In the genomic region with DNA sequence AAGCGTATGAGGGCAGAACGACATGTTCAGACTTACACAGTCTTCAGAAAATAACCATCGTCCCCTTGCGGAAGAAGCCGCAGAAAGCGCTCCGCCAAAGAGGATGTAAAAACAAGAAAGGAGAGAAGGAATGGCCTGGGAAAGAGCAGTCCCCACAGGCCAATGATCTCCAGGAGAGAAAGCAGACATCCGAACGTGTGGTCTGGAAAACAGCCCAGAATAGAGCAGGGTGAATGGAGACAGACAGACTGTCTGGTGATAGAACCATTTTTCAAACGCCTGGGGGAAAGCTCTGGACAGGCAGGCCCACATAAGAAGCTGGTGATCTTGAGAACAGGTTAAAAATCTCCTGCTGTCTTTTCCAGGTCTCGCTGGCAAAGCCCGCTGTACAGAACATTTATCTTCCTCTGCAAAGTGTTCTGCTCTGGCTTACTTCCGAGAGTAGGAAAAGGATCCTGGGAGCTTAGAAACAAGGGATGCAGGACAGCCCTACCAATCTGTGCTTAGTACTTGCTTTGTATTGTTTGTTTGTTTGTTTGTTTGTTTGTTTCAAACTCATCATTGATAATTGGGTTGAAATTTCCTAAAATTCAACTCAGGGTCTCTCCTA, we compare ENCODE assay signal across 9 mouse cellular contexts.
DNase-seq lines count a peak whose midpoint lies in the region; ATAC-seq and TF ChIP-seq lines count a peak whose summit lies in the region.
"Had no signal": no experiment of that assay in that cellular context is flagged by ENCODE, and none has a peak within 500 bp of the region (broad histone marks: within the 10 kb centered on the region; RNA-seq: fewer than 3 reads in every experiment).

No protein-coding gene starts in this region.

- no peak overlapping the region for H3K27ac ChIP-seq in midbrain, postnatal 0 days (ENCODE audit: low read depth, low read length)
- no peak overlapping the region for H3K27ac ChIP-seq in midbrain, embryonic 10.5 days (replicated peaks)
- H3K27ac ChIP-seq in heart, embryonic 10.5 days, result 0 out of 2 replicates have a peak overlapping the region, but pooled peaks have one; percentile 36
- H3K27ac ChIP-seq in stomach, embryonic 14.5 days (ENCODE audit: low read length), result peak overlapping the region; percentile 39; the same call in 1 of the 2 replicates
- H3K27ac ChIP-seq: liver, embryonic 13.5 days had no signal

- DNase-seq in frontal cortex, postnatal 10 days (ENCODE audit: low spot score in 2 of 2), result no peak
- DNase-seq in midbrain, postnatal 0 days (ENCODE audit: low spot score), result peak; percentile 38
- no peak for DNase-seq in midbrain, embryonic 10.5 days (ENCODE audit: low spot score)
- no peak for DNase-seq in heart, embryonic 10.5 days (ENCODE audit: low spot score)
- no peak for DNase-seq in thymus, postnatal 14 days
- DNase-seq: liver, embryonic 13.5 days had no signal

- no peak overlapping the region for H3K4me3 ChIP-seq in midbrain, postnatal 0 days (ENCODE audit: low read depth, low read length)
- H3K4me3 ChIP-seq in midbrain, embryonic 10.5 days, result no peak overlapping the region
- no peak overlapping the region for H3K4me3 ChIP-seq in heart, embryonic 10.5 days
- H3K4me3 ChIP-seq in stomach, embryonic 14.5 days (ENCODE audit: low read depth, low read length), result no peak overlapping the region
- H3K4me3 ChIP-seq: liver, embryonic 13.5 days had no signal

- no peaks in the 10 kb centered on the region for H3K4me1 ChIP-seq in midbrain, postnatal 0 days (ENCODE audit: insufficient read depth, low read length)
- no peaks in the 10 kb centered on the region for H3K4me1 ChIP-seq in midbrain, embryonic 10.5 days
- no peaks in the 10 kb centered on the region; the same call in 1 of the 2 replicates for H3K4me1 ChIP-seq in heart, embryonic 10.5 days
- no peaks in the 10 kb centered on the region for H3K4me1 ChIP-seq in stomach, embryonic 14.5 days (ENCODE audit: control insufficient read depth, insufficient read depth, low read length)
- H3K4me1 ChIP-seq: liver, embryonic 13.5 days had no signal

- no peak overlapping the region for H3K4me2 ChIP-seq in midbrain, postnatal 0 days (ENCODE audit: low read depth, low read length, poor library complexity, severe bottlenecking)
- H3K4me2 ChIP-seq in stomach, embryonic 14.5 days (replicated peaks; ENCODE audit: low read depth, low read length), result no peak overlapping the region
- H3K4me2 ChIP-seq: liver, embryonic 13.5 days had no signal

- H3K9me3 ChIP-seq in midbrain, postnatal 0 days (ENCODE audit: low read length), result no peaks in the 10 kb centered on the region
- H3K9me3 ChIP-seq in midbrain, embryonic 10.5 days (replicated peaks), result peaks cover 7% of the 10 kb centered on the region; the same call in 1 of the 2 replicates
- no peaks in the 10 kb centered on the region for H3K9me3 ChIP-seq in heart, embryonic 10.5 days
- H3K9me3 ChIP-seq in stomach, embryonic 14.5 days (ENCODE audit: control insufficient read depth, low read depth, low read length), result peaks cover 3% of the 10 kb centered on the region; the same call in 1 of the 2 replicates

- WGBS in midbrain, postnatal 0 days, result 77% methylated on average over 13 of the region's 13 CpGs
- WGBS in midbrain, embryonic 10.5 days, result 88% methylated on average over 13 of the region's 13 CpGs
- 58% methylated on average over 13 of the region's 13 CpGs for WGBS in heart, embryonic 10.5 days
- WGBS in stomach, embryonic 14.5 days, result 48% methylated on average over 13 of the region's 13 CpGs

- no peaks in the 10 kb centered on the region for H3K36me3 ChIP-seq in midbrain, postnatal 0 days (ENCODE audit: insufficient read depth, low read length)
- no peaks in the 10 kb centered on the region for H3K36me3 ChIP-seq in midbrain, embryonic 10.5 days
- no peaks in the 10 kb centered on the region for H3K36me3 ChIP-seq in heart, embryonic 10.5 days
- H3K36me3 ChIP-seq in stomach, embryonic 14.5 days (ENCODE audit: control insufficient read depth, insufficient read depth, low read length), result no peaks in the 10 kb centered on the region
- H3K36me3 ChIP-seq: liver, embryonic 13.5 days had no signal

- no peaks in the 10 kb centered on the region for H3K27me3 ChIP-seq in midbrain, postnatal 0 days (ENCODE audit: insufficient read depth, low read length)
- H3K27me3 ChIP-seq in midbrain, embryonic 10.5 days (ENCODE audit: low read depth, poor library complexity, severe bottlenecking), result no peaks in the 10 kb centered on the region
- no peaks in the 10 kb centered on the region for H3K27me3 ChIP-seq in heart, embryonic 10.5 days (ENCODE audit: insufficient read depth, poor library complexity, severe bottlenecking)
- H3K27me3 ChIP-seq in stomach, embryonic 14.5 days (ENCODE audit: control insufficient read depth, insufficient read depth, low read length), result no peaks in the 10 kb centered on the region
- H3K27me3 ChIP-seq: liver, embryonic 13.5 days had no signal

- ATAC-seq in frontal cortex, adult (ENCODE audit: low TSS enrichment), result peak; percentile 56
- ATAC-seq in midbrain, postnatal 0 days (ENCODE audit: low FRiP score), result no peak
- ATAC-seq in stomach, embryonic 14.5 days (ENCODE audit: insufficient number of reproducible peaks, insufficient read depth, low FRiP score, low read depth), result peak; percentile 84; the same call in 1 of the 2 replicates
- ATAC-seq in inflammation-experienced regulatory T-cells, adult 6 months, result no peak

- TF ChIP-seq CTCF in midbrain, postnatal 0 days (IDR thresholded peaks at IDR 0.05), result no peak

- no peak overlapping the region for H3K9ac ChIP-seq in midbrain, postnatal 0 days (replicated peaks; ENCODE audit: low read length, poor library complexity, severe bottlenecking)
- H3K9ac ChIP-seq in stomach, embryonic 14.5 days (replicated peaks; ENCODE audit: low read depth, low read length), result no peak overlapping the region
- H3K9ac ChIP-seq: liver, embryonic 13.5 days had no signal

Comparison
In these comparisons a context has a peak if more than half of its experiments do, and no peak if none do; other contexts are left out.
1. ATAC-seq: peak in frontal cortex, adult (single experiment) and stomach, embryonic 14.5 days (single experiment); none in midbrain, postnatal 0 days (single experiment) and inflammation-experienced regulatory T-cells, adult 6 months (single experiment).
2. H3K27ac ChIP-seq: peak in heart, embryonic 10.5 days (single experiment) and stomach, embryonic 14.5 days (single experiment); none in midbrain, postnatal 0 days (single experiment) and midbrain, embryonic 10.5 days (single experiment).